Mouse (Mus musculus) T-helper 2 cell (primary cell): ENCODE measurements around the gene Myom1.

ENCODE experiments used
- in situ Hi-C: fragments of 300-600 bp; cut with MboI, MseI; formaldehyde crosslinking; loops from one replicate; pipeline ENCODE4 v1.15.1; 2025; ENCODE audit warnings: high pct_unique_total_duplicates

Myom1 gene

GRCm38 (mm10) chr17:71013105-71013504, 10.7 kb downstream of the Myom1 start:
- in situ Hi-C loops: no loop called here

GRCm38 (mm10) chr17:71014911-71015310, 12.5 kb downstream of the Myom1 start:
- in situ Hi-C loops: no loop called here

- in situ Hi-C loops: no loop called here
Measured at GRCm38 (mm10) chr17:71017457-71017998, 15.1 kb downstream of the Myom1 start.

GRCm38 (mm10) chr17:71018151-71018550, 15.7 kb downstream of the Myom1 start:
- in situ Hi-C loops: no loop called here

- in situ Hi-C loops: no loop called here
Measured at GRCm38 (mm10) chr17:71018616-71019308, 16.3 kb downstream of the Myom1 start.

GRCm38 (mm10) chr17:71019309-71019655, 16.8 kb downstream of the Myom1 start:
- in situ Hi-C loops: no loop called here

- in situ Hi-C loops: no loop called here
Measured at GRCm38 (mm10) chr17:71019860-71020259, 17.4 kb downstream of the Myom1 start.

GRCm38 (mm10) chr17:71022841-71023240, 20.4 kb downstream of the Myom1 start:
- in situ Hi-C loops: no loop called here

GRCm38 (mm10) chr17:71024071-71024470, 21.6 kb downstream of the Myom1 start:
- in situ Hi-C loops: no loop called here

GRCm38 (mm10) chr17:71025922-71026321, 23.5 kb downstream of the Myom1 start:
- in situ Hi-C loops: no loop called here

GRCm38 (mm10) chr17:71027186-71027585, 24.8 kb downstream of the Myom1 start:
- in situ Hi-C loops: no loop called here

GRCm38 (mm10) chr17:71032719-71033118, 30.3 kb downstream of the Myom1 start:
- in situ Hi-C loops: no loop called here

GRCm38 (mm10) chr17:71034472-71034871, 32.0 kb downstream of the Myom1 start:
- in situ Hi-C loops: no loop called here

GRCm38 (mm10) chr17:71037188-71037587, 34.8 kb downstream of the Myom1 start:
- in situ Hi-C loops: no loop called here

GRCm38 (mm10) chr17:71038812-71039211, 36.4 kb downstream of the Myom1 start:
- in situ Hi-C loops: no loop called here

- in situ Hi-C loops: no loop called here
Measured at GRCm38 (mm10) chr17:71039851-71040581, 37.6 kb downstream of the Myom1 start.

GRCm38 (mm10) chr17:71040582-71040880, 38.1 kb downstream of the Myom1 start:
- in situ Hi-C loops: no loop called here

- in situ Hi-C loops: no loop called here
Measured at GRCm38 (mm10) chr17:71042645-71043044, 40.2 kb downstream of the Myom1 start.

- in situ Hi-C loops: no loop called here
Measured at GRCm38 (mm10) chr17:71045591-71045990, 43.2 kb downstream of the Myom1 start.

- in situ Hi-C loops: no loop called here
Measured at GRCm38 (mm10) chr17:71046856-71047255, 44.4 kb downstream of the Myom1 start.

GRCm38 (mm10) chr17:71049292-71049691, 46.9 kb downstream of the Myom1 start:
- in situ Hi-C loops: no loop called here

- in situ Hi-C loops: no loop called here
Measured at GRCm38 (mm10) chr17:71053134-71053708, 50.8 kb downstream of the Myom1 start.
